ENCODE assay signal across 8 mouse cellular contexts in the genomic region with DNA sequence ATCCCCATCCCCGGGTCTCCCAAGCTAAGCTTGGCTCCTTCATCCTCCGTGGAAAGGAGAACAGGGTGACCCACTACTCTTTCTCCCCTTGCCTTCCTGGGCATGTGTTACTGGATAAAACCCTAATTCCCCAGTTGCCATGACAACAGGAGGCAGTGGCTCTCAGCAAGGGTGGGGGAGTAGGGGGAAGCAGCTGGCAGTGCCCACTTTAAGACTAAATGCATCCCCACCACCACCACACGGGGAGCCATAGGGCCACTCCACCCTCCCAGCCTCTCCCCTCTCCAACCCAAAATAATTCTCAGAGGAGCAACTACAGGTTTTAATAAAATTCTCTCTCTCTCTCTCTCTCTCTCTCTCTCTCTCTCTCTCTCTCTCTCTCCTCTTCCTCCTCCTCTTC. TPM values are rescaled to one million over a fixed set of nuclear protein-coding genes. Genes with fewer than 3 reads are reported as not detected.
DNase-seq lines count a peak whose midpoint lies in the region; ATAC-seq lines count a peak whose summit lies in the region.

No protein-coding gene starts in this region.

- DNase-seq in heart, postnatal 14 days = no peak
- peak; percentile 92 for DNase-seq in brain, adult 2 months (ENCODE audit: low read depth, low spot score)
- peak; percentile 58 for DNase-seq in hindbrain, embryonic 11.5 days (ENCODE audit: low spot score)
- DNase-seq in left cerebral cortex, postnatal 4 days = peak; percentile 68
- DNase-seq in retina, embryonic 14.5 days (ENCODE audit: low spot score) = peak; percentile 68
- no peak for DNase-seq in adipocyte (ENCODE audit: low spot score)
- DNase-seq in urinary bladder, postnatal 4 days (ENCODE audit: low spot score in 2 of 2) = no peak

- intact Hi-C loops in heart, postnatal 14 days (cut with DNase I) = no loop called here
- intact Hi-C loops in left cerebral cortex, postnatal 4 days (cut with DNase I) = no loop called here

- no peak for ATAC-seq in heart, embryonic 12.5 days (ENCODE audit: insufficient number of reproducible peaks, low FRiP score)
- no peak for ATAC-seq in hindbrain, embryonic 11.5 days (ENCODE audit: low FRiP score)

- H3K27ac ChIP-seq in heart, embryonic 12.5 days (ENCODE audit: poor library complexity, severe bottlenecking) = peak overlapping the region; percentile 83
- H3K27ac ChIP-seq in hindbrain, embryonic 11.5 days (ENCODE audit: low read depth, low read length) = peak overlapping the region; percentile 88

- H3K4me1 ChIP-seq in heart, embryonic 12.5 days (replicated peaks) = peaks cover 36% of the 10 kb centered on the region
- H3K4me1 ChIP-seq in hindbrain, embryonic 11.5 days (replicated peaks; ENCODE audit: control insufficient read depth, insufficient read depth, low read length) = peaks cover 20% of the 10 kb centered on the region

- WGBS in heart, embryonic 12.5 days = 28% methylated on average over 3 of the region's 3 CpGs
- 10% methylated on average over 3 of the region's 3 CpGs for WGBS in hindbrain, embryonic 11.5 days

- peak overlapping the region; percentile 62 for H3K4me3 ChIP-seq in heart, embryonic 12.5 days
- no peak overlapping the region for H3K4me3 ChIP-seq in hindbrain, embryonic 11.5 days (ENCODE audit: low read depth, low read length)

- H3K27me3 ChIP-seq in heart, embryonic 12.5 days (replicated peaks) = 0 out of 2 replicates have a peak, but pooled peaks cover 2% of the 10 kb centered on the region
- H3K27me3 ChIP-seq in hindbrain, embryonic 11.5 days (ENCODE audit: control insufficient read depth, insufficient read depth, low read length) = no peaks in the 10 kb centered on the region

- peak overlapping the region; percentile 91 for H3K4me2 ChIP-seq in heart, embryonic 12.5 days
- 0 out of 2 replicates have a peak overlapping the region, but pooled peaks have one; percentile 17 for H3K4me2 ChIP-seq in hindbrain, embryonic 11.5 days (replicated peaks; ENCODE audit: low read depth, low read length)

- peak overlapping the region; percentile 78 for H3K9ac ChIP-seq in heart, embryonic 12.5 days
- 0 out of 2 replicates have a peak overlapping the region, but pooled peaks have one; percentile 19 for H3K9ac ChIP-seq in hindbrain, embryonic 11.5 days (ENCODE audit: low read depth, low read length)

- H3K9me3 ChIP-seq in heart, embryonic 12.5 days (replicated peaks) = no peaks in the 10 kb centered on the region
- no peaks in the 10 kb centered on the region for H3K9me3 ChIP-seq in hindbrain, embryonic 11.5 days (ENCODE audit: control insufficient read depth, low read length)

- H3K36me3 ChIP-seq in heart, embryonic 12.5 days = peaks cover 10% of the 10 kb centered on the region; the same call in 1 of the 2 replicates
- H3K36me3 ChIP-seq in hindbrain, embryonic 11.5 days (ENCODE audit: control insufficient read depth, insufficient read depth, low read length) = no peaks in the 10 kb centered on the region

RNA-seq across cellular contexts. Expression of a gene that starts 2.0 kb away (rescaled TPM):
- 15.4 and 17.8 TPM in 2 replicates for polyA plus RNA-seq in heart, embryonic 12.5 days (2016; fragmentation: Nextera tagmentation; extraction: Ambion mirVana)
- total RNA-seq in heart, postnatal 14 days (2021) = 1 to 10 TPM; 2.7 to 3.8 TPM
- polyA plus RNA-seq in hindbrain, embryonic 11.5 days (2014; fragmentation: Nextera tagmentation; extraction: Ambion mirVana) = 9.8 and 11.7 TPM in 2 replicates
- total RNA-seq in left cerebral cortex, postnatal 4 days (2021) = 10 to 100 TPM; 39.1 to 45.0 TPM

RNA-seq across cellular contexts. Expression of a gene that starts 14.8 kb away (rescaled TPM):
- polyA plus RNA-seq in heart, embryonic 12.5 days (2016; fragmentation: Nextera tagmentation; extraction: Ambion mirVana) = not detected in 2 replicates
- total RNA-seq in heart, postnatal 14 days (2021) = not detected
- not detected in 2 replicates for polyA plus RNA-seq in hindbrain, embryonic 11.5 days (2014; fragmentation: Nextera tagmentation; extraction: Ambion mirVana)
- total RNA-seq in left cerebral cortex, postnatal 4 days (2021) = not detected

RNA-seq across cellular contexts. Expression of a gene that starts 21.3 kb away (rescaled TPM):
- not detected in 2 replicates for polyA plus RNA-seq in heart, embryonic 12.5 days (2016; fragmentation: Nextera tagmentation; extraction: Ambion mirVana)
- not detected for total RNA-seq in heart, postnatal 14 days (2021)
- 1.7 and 2.7 TPM in 2 replicates for polyA plus RNA-seq in hindbrain, embryonic 11.5 days (2014; fragmentation: Nextera tagmentation; extraction: Ambion mirVana)
- not detected for total RNA-seq in left cerebral cortex, postnatal 4 days (2021)

RNA-seq across cellular contexts. Expression of a gene that starts 45.0 kb away (rescaled TPM):
- 1.6 and 1.9 TPM in 2 replicates for polyA plus RNA-seq in heart, embryonic 12.5 days (2016; fragmentation: Nextera tagmentation; extraction: Ambion mirVana)
- 10 to 100 TPM; 61.8 to 69.1 TPM for total RNA-seq in heart, postnatal 14 days (2021)
- polyA plus RNA-seq in hindbrain, embryonic 11.5 days (2014; fragmentation: Nextera tagmentation; extraction: Ambion mirVana) = 0.09 and 0.13 TPM in 2 replicates
- not detected for total RNA-seq in left cerebral cortex, postnatal 4 days (2021)

RNA-seq across cellular contexts. Expression of a gene that starts 58.1 kb away (rescaled TPM):
- polyA plus RNA-seq in heart, embryonic 12.5 days (2016; fragmentation: Nextera tagmentation; extraction: Ambion mirVana) = 4.1 and 4.5 TPM in 2 replicates
- total RNA-seq in heart, postnatal 14 days (2021) = 1 to 10 TPM; 4.3 to 5.2 TPM
- 23.3 and 26.5 TPM in 2 replicates for polyA plus RNA-seq in hindbrain, embryonic 11.5 days (2014; fragmentation: Nextera tagmentation; extraction: Ambion mirVana)
- total RNA-seq in left cerebral cortex, postnatal 4 days (2021) = 10 to 100 TPM; 53.1 to 56.3 TPM

Comparison
In these comparisons a context has a peak if more than half of its experiments do, and no peak if none do; other contexts are left out.
1. DNase-seq: peak in brain, adult 2 months (single experiment), hindbrain, embryonic 11.5 days (single experiment), left cerebral cortex, postnatal 4 days (single experiment) and retina, embryonic 14.5 days (single experiment); none in heart, postnatal 14 days (0 of 2), adipocyte (single experiment) and urinary bladder, postnatal 4 days (0 of 2).
2. RNA of a gene that starts 2.0 kb away (total RNA-seq): 39.1 to 45.0 TPM in left cerebral cortex, postnatal 4 days; 2.7 to 3.8 TPM in heart, postnatal 14 days; every median in the first group is over 4 times any median in the second.